Mouse (Mus musculus) limb, embryonic 12.5 days (tissue): ENCODE data around the gene Thap12. TPM values are rescaled to one million over a fixed set of nuclear protein-coding genes. Genes with fewer than 3 reads are reported as not detected.

Source experiments
- ATAC-seq: fragments of 200-750 bp; cut with Nextera tagmentation; 2 replicates; pipeline ENCODE4 v1.8.0; 2017; ENCODE audit warnings: low read depth, moderate TSS enrichment; ENCODE audit not compliant: insufficient number of reproducible peaks, insufficient read depth, low FRiP score, low TSS enrichment
- H3K27ac ChIP-seq: fragments of 300-500 bp; sonication (generic); 2 replicates; pipeline ENCODE4 v1.5.1; 2016; ENCODE audit warnings: mild to moderate bottlenecking, moderate library complexity
- H3K27me3 ChIP-seq: fragments of 300-500 bp; sonication (generic); 2 replicates; pipeline ENCODE4 v1.6.1; 2016; ENCODE audit warnings: mild to moderate bottlenecking, moderate library complexity
- H3K36me3 ChIP-seq: fragments of 300-500 bp; sonication (generic); 2 replicates; pipeline ENCODE4 v1.6.1; 2016; ENCODE audit warnings: mild to moderate bottlenecking, moderate library complexity
- H3K4me1 ChIP-seq: fragments of 300-500 bp; sonication (generic); replicated peaks from 2 replicates; pipeline ENCODE4 v1.6.1; 2016
- H3K4me2 ChIP-seq: fragments of 300-500 bp; sonication (generic); 2 replicates; pipeline ENCODE4 v1.6.1; 2016; ENCODE audit warnings: mild to moderate bottlenecking, moderate library complexity
- H3K4me3 ChIP-seq: fragments of 300-500 bp; sonication (generic); replicated peaks from 2 replicates; pipeline ENCODE4 v1.5.1; 2016; ENCODE audit warnings: mild to moderate bottlenecking
- H3K9ac ChIP-seq: fragments of 300-500 bp; sonication (generic); replicated peaks from 2 replicates; pipeline ENCODE4 v1.6.1; 2016; ENCODE audit warnings: mild to moderate bottlenecking, moderate library complexity
- H3K9me3 ChIP-seq: fragments of 300-500 bp; sonication (generic); 2 replicates; pipeline ENCODE4 v1.6.1; 2016; ENCODE audit warnings: mild to moderate bottlenecking, moderate library complexity
- WGBS: fragments of 180-500 bp; shearing (Covaris S2); methylation state at CpG from one replicate; pipeline ENCODE4 v1.1.7; 2016; 5-methylcytosine and 5-hydroxymethylcytosine counted together
- polyA plus RNA-seq: library from polyadenylated mRNA; unstranded; fragments of >200 nt; fragmentation: Nextera tagmentation; extraction: Ambion mirVana; gene quantifications from 2 replicates; pipeline ENCODE4 v1.2.1, GENCODE M21; 2016

Thap12 gene
- polyA plus RNA-seq, 1 experiment from 2014 or later = 85.5 TPM

DNA sequence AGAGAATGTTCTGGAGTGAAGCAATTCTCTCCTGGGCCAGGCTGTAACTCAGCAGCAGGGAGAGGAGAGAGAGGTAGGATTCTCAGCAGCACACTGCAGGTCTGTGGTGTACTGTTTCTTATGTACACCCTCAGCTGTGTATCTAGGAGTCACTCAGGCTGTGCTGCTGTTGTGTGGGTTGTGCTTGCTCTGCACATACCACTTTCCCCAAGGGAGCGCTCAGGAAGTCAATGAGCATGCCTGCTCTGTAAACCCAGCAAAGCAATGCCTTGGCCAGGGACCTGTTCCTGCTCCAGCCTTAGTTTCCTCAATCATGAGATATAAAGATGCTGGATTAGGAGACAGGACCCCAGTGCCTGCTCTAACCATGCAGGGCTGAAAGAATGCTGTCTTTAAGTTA is 25.1 kb downstream of the Thap12 start:
- Histone ChIP-seq H3K27ac (peak overlapping the region; percentile 0; the same call in 1 of the 2 replicates), H3K4me1 (peaks cover 49% of the 10 kb centered on the region), H3K36me3 (no peaks in the 10 kb centered on the region), H3K4me3 (no peak overlapping the region), H3K9ac (no peak overlapping the region), H3K4me2 (no peak overlapping the region), H3K27me3 (peaks cover 67% of the 10 kb centered on the region), H3K9me3 (no peaks in the 10 kb centered on the region)
- peak; percentile 72 for ATAC-seq
- 89% methylated on average over 1 of the region's 1 CpGs for WGBS

DNA sequence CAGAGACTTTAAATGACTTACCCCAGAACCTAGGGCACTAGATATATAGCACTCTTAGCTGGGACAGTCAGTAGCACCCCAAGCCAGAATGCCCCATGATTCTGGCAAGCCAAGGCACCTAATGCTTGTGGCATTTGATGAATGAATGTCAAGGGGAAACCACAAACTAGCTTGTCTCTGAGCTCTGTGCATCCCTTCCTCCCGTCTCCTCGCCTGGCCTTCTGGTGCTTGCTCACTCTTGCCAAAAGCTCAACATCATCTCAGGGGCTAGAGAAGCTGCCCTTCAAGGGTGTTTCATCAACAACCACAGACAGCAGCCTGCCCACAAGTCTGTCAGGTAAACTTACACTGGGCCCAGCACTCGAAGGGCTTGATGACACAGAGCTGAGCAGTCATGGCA is 25.6 kb downstream of the Thap12 start:
- Histone ChIP-seq H3K9me3 (no peaks in the 10 kb centered on the region), H3K27ac (peak overlapping the region; percentile 0; the same call in 1 of the 2 replicates), H3K4me3 (no peak overlapping the region), H3K9ac (no peak overlapping the region), H3K36me3 (no peaks in the 10 kb centered on the region), H3K4me1 (peaks cover 45% of the 10 kb centered on the region), H3K27me3 (peaks cover 67% of the 10 kb centered on the region), H3K4me2 (no peak overlapping the region)
- 74% methylated on average over 3 of the region's 3 CpGs for WGBS
- ATAC-seq = no peak

DNA sequence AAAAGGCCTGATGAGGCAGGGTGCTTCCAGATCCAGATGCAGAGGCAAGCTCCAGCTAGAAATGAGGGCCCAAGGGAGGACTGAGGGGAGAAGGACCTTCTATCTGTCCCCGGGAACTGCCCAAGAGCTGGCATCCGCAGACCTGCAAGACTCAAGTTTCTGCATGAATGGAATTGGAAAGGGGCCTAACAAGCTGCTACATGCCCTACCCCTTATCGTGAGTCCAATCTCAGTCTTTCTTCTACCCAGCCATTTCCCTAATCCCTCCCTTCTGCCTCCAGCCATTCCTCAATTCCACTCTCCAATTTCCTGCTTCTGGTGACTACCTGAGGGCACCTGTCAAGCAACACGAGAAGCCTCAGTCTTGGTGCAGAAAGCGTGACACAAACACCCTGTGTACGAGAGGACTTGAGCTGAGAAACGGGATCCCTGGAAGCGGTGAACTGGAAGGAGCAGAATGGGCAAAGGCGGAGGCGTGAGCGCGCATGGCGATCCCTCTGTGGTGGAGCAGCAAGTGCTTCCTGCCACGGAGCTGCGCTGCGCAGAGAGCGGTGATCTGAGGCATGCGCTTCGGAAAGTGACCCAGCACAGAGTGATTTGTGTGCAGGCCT is 26.9 kb downstream of the Thap12 start:
- WGBS = 20% methylated on average over 19 of the region's 19 CpGs
- Histone ChIP-seq H3K4me1 (peaks cover 42% of the 10 kb centered on the region), H3K9ac (0 out of 2 replicates have a peak overlapping the region, but pooled peaks have one; percentile 27), H3K27me3 (peaks cover 59% of the 10 kb centered on the region), H3K9me3 (no peaks in the 10 kb centered on the region), H3K36me3 (no peaks in the 10 kb centered on the region), H3K4me2 (peak overlapping the region; percentile 46), H3K27ac (0 out of 2 replicates have a peak overlapping the region, but pooled peaks have one; percentile 5), H3K4me3 (peak overlapping the region; percentile 6)
- 0 out of 2 replicates have a peak, but pooled peaks have one; percentile 5 for ATAC-seq

DNA sequence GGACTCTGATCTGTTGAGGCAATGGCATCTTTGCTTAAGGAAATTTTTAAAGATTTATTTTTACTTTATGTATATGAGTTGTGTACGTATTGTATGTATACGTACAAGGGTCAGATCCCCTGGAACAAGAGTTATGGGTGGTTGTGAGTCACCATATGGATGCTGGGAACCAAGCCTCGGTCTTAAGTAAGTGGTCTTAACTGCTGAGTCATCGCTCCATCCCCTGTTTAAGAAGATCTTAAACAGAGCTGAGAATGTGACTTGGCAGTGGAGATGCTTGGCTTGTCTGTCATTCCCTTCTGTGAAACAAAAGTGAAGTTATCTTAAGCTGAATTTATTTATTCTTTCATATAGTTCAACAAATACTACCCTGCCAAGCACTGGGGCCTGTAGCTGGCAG is 31.1 kb downstream of the Thap12 start:
- WGBS = 87% methylated on average over 4 of the region's 4 CpGs
- H3K4me1 ChIP-seq = peaks cover 23% of the 10 kb centered on the region
- H3K9me3 ChIP-seq = no peaks in the 10 kb centered on the region
- H3K27me3 ChIP-seq = peaks cover 50% of the 10 kb centered on the region
- H3K27ac ChIP-seq = no peak overlapping the region
- H3K9ac ChIP-seq = no peak overlapping the region
- H3K36me3 ChIP-seq = no peaks in the 10 kb centered on the region
- H3K4me3 ChIP-seq = no peak overlapping the region
- no peak overlapping the region for H3K4me2 ChIP-seq
- no peak for ATAC-seq

DNA sequence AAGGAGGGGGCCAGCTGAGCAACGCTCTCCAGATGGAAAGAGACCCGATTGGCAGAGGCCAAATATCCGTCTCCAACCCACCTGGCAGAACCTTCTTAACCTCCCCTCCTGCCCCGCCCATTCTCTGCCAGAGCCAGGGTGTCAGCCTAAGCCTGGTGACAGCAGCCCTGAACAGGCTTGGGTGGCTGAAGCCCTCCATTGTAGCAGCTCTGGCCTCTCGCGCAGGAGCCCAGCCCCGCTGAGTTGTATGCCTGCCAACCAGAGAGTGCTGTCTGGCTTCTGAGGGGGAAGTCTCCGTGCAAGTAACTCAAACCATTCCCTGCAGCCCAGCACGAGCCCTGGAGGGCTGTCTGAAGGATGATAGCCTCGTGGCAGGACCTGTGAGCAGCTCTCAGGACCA is 32.0 kb downstream of the Thap12 start:
- peaks cover 19% of the 10 kb centered on the region for H3K4me1 ChIP-seq
- H3K4me2 ChIP-seq = peak overlapping the region; percentile 32; the same call in 1 of the 2 replicates
- H3K27me3 ChIP-seq = peaks cover 43% of the 10 kb centered on the region
- no peaks in the 10 kb centered on the region for H3K36me3 ChIP-seq
- H3K9me3 ChIP-seq = no peaks in the 10 kb centered on the region
- ATAC-seq = peak; percentile 74
- H3K27ac ChIP-seq = peak overlapping the region; percentile 53
- H3K4me3 ChIP-seq = no peak overlapping the region
- WGBS = 15% methylated on average over 10 of the region's 10 CpGs
- peak overlapping the region; percentile 34; the same call in 1 of the 2 replicates for H3K9ac ChIP-seq

DNA sequence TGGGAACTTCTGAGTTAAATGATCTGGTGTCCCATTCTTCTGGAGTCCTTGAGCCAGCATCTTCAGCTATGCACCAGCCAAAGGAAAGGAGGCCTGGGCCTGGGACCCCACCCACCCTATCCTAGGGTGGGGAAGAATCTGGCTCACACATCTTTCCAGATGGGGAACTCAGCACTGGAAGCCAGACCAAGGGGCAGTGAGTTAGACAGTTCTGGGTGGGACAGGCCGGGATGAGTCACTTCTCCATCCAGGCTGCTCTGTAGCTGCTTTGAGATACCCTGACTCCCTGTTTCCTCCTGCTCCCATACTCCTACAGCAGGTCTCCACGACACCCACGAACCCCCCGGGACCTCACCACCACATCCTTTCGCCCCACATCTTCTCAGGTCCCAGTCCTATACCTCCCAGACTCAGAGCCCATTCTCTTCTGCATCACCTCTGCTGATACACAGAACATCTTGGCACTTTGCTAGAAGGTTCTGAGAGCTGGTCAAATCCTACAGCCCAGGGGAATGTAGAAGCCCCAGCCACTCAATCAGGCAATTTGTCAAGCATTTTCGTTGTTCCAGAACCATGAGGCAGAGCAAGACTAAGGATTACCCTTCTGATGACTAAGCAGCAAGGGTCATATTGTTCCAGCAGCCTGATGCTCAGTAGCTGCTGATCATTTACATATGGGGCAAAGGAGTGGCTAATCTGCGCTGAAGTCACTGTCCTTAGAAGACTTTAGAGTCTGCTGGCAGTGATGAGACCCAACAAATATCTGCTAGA is 34.1 kb downstream of the Thap12 start:
- Histone ChIP-seq H3K4me3 (no peak overlapping the region), H3K36me3 (no peaks in the 10 kb centered on the region), H3K9ac (no peak overlapping the region), H3K9me3 (no peaks in the 10 kb centered on the region), H3K27ac (no peak overlapping the region), H3K4me2 (no peak overlapping the region), H3K4me1 (peaks cover 30% of the 10 kb centered on the region), H3K27me3 (peaks cover 31% of the 10 kb centered on the region)
- 70% methylated on average over 7 of the region's 7 CpGs for WGBS
- ATAC-seq = no peak

DNA sequence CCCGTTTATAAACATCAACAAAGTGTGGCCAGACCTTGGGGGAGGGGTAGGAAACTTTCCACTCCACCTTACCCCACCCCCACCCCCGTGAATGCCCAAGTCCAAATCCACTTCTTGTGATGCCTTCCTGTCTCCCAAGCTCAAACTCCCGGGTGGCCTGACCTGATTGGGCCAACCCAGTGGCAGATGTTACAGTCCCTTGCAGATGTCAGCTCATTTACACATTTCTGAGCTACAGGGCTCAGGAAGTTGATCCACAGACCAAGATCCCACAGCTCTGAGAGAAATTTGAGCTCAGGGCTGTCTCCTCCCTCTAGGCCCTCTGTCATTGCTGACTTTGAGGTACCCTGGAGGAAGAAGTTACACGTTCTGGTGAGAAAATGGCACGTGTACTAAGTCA is 37.5 kb downstream of the Thap12 start:
- no peak for ATAC-seq
- WGBS = 2% methylated on average over 5 of the region's 5 CpGs
- H3K27me3 ChIP-seq = peaks cover 56% of the 10 kb centered on the region
- H3K27ac ChIP-seq = peak overlapping the region; percentile 51
- no peak overlapping the region for H3K9ac ChIP-seq
- H3K4me1 ChIP-seq = peaks cover 25% of the 10 kb centered on the region
- no peaks in the 10 kb centered on the region for H3K9me3 ChIP-seq
- no peaks in the 10 kb centered on the region for H3K36me3 ChIP-seq
- H3K4me2 ChIP-seq = no peak overlapping the region
- no peak overlapping the region for H3K4me3 ChIP-seq

DNA sequence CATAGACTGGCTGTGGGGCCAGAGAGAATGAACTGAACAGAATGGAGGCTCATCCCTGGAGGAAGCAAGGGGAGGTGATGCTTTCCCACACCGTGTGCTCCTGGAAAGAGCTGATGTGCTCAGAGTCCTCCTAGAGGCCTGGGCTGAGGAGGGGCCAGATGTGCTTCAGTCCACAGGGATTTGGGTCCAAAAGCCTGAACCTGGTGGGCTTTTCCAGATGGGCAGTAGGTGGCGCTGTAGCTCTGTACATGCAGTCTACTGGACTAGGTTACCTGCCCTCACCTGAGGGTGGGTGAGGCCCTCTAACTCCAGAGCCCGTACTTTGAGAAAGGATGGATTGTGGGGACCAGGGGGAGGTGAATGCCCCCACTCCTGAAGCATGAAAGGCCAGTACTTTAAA is 40.4 kb downstream of the Thap12 start:
- Histone ChIP-seq H3K27me3 (peaks cover 55% of the 10 kb centered on the region), H3K9me3 (no peaks in the 10 kb centered on the region), H3K27ac (no peak overlapping the region), H3K4me2 (no peak overlapping the region), H3K36me3 (no peaks in the 10 kb centered on the region), H3K4me1 (peaks cover 24% of the 10 kb centered on the region), H3K9ac (no peak overlapping the region), H3K4me3 (no peak overlapping the region)
- ATAC-seq = no peak
- WGBS = 6% methylated on average over 3 of the region's 3 CpGs

DNA sequence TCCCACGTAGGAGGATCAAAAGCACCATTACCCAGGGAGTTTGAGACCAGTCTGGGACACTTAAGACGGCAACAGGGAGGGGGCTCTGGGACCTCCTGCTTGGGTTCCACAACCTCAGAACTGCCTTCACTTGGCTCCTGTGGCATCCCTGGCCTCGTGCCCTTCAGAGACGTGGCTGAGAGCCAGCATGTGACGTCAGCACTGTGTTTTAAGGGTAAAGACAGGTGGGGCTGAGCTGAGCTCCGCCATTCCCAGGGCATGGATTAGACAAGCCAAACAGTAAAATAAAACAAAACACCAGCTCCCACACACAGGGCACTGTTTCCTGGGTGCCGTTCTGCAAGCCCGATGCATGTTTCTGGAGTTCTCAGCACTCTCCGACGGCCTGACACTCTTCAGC is 47.5 kb downstream of the Thap12 start:
- Histone ChIP-seq H3K27me3 (peaks cover 66% of the 10 kb centered on the region), H3K4me2 (no peak overlapping the region), H3K9me3 (no peaks in the 10 kb centered on the region), H3K27ac (no peak overlapping the region), H3K4me1 (peaks cover 14% of the 10 kb centered on the region), H3K9ac (no peak overlapping the region), H3K4me3 (no peak overlapping the region), H3K36me3 (no peaks in the 10 kb centered on the region)
- no peak for ATAC-seq
- 66% methylated on average over 10 of the region's 10 CpGs for WGBS

DNA sequence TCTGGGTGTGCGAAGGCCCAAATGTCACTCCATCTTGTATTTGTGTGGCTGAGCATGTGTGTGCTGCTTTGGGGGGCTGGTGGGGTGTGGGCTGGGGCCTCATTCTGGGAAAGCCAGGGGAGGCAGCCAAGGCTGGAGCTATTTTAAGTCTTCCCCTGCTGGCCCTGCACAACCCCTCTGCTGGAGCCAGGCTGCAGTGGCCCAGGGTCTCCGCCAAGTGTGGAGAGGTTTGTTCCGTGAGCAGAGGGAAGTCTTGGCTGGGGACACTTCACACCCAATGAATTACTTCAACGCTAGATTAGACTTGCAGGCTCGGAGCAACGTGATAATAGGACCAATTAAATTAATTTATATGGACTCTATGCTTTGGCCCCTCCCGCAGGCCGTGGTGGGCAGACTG is 49.8 kb downstream of the Thap12 start:
- no peak for ATAC-seq
- 54% methylated on average over 8 of the region's 8 CpGs for WGBS
- no peak overlapping the region for H3K27ac ChIP-seq

DNA sequence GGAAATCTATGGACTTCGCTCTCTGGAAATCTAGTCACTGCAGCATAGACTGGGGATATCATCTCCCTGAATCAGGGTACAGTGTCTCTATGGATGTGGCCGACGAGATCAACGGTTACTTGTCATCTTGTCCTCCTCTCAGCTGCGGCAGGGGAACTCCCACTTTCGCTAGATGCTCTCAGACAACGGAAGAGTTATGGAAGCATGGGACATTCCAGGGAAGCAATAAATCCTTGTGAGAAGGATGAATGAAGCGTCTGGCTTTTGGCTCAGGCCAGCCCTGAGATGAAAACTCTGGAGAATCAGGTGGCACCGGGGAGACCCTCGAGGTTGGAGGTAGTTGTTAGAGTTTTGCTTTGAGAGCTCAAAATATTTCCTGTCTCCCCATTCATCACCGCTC is 53.1 kb downstream of the Thap12 start:
- H3K36me3 ChIP-seq = no peaks in the 10 kb centered on the region
- WGBS = 58% methylated on average over 11 of the region's 11 CpGs
- no peak for ATAC-seq
- H3K27ac ChIP-seq = no peak overlapping the region
- H3K4me3 ChIP-seq = no peak overlapping the region
- no peak overlapping the region for H3K4me2 ChIP-seq
- no peak overlapping the region for H3K9ac ChIP-seq
- H3K27me3 ChIP-seq = peaks cover 50% of the 10 kb centered on the region
- H3K9me3 ChIP-seq = no peaks in the 10 kb centered on the region
- H3K4me1 ChIP-seq = peaks cover 26% of the 10 kb centered on the region

More for the DNA sequence above, 49.8 kb downstream of the Thap12 start:
- Histone ChIP-seq H3K9me3 (no peaks in the 10 kb centered on the region), H3K36me3 (no peaks in the 10 kb centered on the region), H3K4me1 (peaks cover 28% of the 10 kb centered on the region), H3K4me3 (no peak overlapping the region), H3K9ac (no peak overlapping the region), H3K4me2 (no peak overlapping the region), H3K27me3 (peaks cover 69% of the 10 kb centered on the region)
